Mouse (Mus musculus): ENCODE measurements at regions not wholly inside any gene's neighbourhood (a gene's known extent, or its start where the extent isn't known, plus 50 kb on each side); places are given as distances from the start of the nearest gene placed in this dataset.
"Not testable (repeated sequence)": the region's sequence is repeated elsewhere in the genome, so short reads cannot be mapped to it uniquely, and the experiment has no call there.

DNA sequence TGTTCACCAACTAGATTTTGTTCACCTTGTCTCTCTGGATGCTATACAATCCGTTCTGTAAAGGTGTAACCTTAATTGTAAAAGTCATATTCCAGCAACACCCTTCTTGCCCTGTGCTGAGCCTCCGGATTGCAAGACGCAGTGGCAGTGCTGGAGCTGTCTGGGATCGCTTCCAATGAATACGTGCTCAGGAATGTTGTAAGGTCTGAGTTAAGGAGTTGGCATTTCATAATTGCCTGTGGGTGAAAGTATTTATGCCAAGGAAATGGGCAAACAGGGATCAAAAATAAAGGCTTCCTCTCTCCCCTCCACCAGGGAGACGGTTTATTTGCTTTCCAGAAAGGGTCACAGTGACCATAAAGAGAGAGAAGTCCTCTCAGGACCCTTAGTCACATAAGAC, 93.3 kb downstream of the Apob start:
- DNase-seq: no peak

GRCm38 (mm10) chr12:8071286-8071685, 93.8 kb downstream of the Apob start:
- DNase-seq: no peak

DNA sequence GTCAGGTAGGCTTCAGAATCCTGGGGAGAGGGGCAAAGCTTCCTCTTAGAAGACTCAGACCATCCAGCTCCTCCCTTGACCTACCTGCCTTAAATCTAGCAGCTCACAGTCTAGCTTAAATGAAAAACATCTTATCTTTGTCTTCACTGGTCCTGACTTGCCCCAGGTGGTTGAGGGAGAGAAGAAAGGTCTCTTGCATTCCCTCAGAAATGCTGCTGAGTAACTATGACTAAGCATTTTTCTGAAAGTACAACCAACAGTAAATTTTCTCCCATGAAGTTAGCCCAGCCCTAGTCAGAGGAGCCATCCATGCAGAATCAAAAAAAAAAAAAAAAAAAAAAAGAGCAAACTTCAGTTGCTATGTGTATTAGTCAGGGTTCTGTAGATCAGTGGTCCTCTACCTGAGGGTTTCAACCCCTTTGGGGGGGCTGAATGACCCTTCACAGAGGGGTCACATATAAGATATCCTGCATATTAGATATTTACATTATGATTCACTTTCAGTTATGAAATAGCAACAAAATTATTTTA, 98.6 kb downstream of the Apob start:
- no peak for DNase-seq

DNA sequence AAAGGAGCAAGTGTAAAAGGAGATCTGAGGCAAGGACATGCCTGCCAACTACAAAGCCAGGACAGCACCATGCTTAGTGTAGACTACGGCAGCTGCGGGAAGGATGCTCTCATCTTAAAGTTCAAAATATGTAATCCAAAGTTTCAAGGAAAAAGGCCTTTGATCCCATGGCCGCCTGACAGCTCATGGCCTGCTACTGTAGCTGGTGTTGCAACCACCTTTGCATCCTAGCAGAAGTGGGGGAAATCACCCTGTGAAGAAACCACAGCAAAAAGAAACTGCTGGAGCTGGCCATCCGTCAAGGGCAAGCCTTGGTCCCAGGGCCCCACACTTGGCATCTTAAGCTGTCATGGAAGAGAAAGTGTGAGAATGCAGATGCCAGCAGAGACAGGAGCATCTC, 99.9 kb downstream of the Apob start:
- no peak for DNase-seq

DNA sequence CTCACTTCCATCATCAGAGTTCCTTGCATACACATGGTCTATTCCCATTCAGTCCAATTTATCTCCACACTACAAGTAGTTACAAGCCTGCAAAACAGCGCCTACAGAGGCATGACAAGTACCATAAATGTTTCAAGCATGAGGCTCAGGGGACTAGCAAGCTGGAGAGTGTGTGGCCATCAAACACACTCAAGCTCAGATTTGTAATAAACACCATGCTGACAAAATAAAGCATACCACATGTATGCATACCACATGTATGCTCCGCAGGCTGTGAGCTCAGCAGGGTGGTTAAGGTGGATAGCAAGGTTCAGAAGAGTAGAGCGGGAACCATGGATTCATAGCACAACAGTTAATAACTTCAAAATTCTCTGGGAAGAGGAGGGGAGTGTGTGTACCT, 100.6 kb downstream of the Apob start:
- no peak for DNase-seq

GRCm38 (mm10) chr12:8082688-8083661, 105.5 kb downstream of the Apob start:
- no peak for DNase-seq

DNA sequence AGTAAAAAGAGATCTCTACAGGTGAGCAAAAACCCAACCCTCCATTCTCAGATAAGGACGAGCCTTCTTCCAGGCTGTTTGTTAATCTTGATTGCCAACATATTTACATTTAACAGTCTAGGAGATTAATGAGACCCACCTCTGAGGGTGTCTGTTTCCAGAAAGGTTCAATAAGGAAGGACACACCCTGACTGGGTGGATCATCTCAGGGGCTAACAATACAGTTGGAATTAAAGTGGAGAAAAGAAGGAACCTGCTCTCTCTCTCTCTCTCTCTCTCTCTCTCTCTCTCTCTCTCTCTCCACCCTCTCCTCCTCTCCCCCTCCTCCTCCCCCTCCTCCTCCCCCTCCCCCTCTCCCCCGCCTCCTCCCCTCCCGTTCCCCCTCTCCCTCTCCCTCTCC, 110.5 kb downstream of the Apob start:
- no peak for DNase-seq

GRCm38 (mm10) chr12:8089423-8090278, 112.2 kb downstream of the Apob start:
- no peak for DNase-seq

GRCm38 (mm10) chr12:8090279-8090626, 112.8 kb downstream of the Apob start:
- DNase-seq: no peak

- DNase-seq: no peak
These were observed 114.5 kb upstream of the Ldah start for GRCm38 (mm10) chr12:8093437-8093836.

GRCm38 (mm10) chr12:8095946-8096345, 112.0 kb upstream of the Ldah start:
- no peak for DNase-seq

DNA sequence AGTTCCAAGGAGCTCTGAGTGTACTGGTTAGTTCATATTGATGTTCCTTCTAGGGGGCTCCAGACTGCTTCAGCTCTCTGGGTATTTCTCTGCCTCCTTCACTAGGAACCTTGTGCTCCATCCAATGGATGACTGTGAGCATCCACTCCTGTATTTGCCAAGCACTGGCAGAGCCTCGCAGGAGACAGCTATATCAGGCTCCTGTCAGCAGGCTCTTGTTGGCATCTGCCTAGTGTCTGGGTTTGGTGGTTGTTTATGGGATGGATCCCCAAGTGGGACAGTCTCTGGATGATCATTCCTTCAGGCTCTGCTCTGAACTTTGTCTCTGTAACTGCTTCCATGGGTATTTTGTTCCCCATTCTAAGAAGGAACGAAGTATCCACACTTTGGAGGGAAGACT, 109.5 kb upstream of the Ldah start:
- not testable (repeated sequence) for DNase-seq

DNA sequence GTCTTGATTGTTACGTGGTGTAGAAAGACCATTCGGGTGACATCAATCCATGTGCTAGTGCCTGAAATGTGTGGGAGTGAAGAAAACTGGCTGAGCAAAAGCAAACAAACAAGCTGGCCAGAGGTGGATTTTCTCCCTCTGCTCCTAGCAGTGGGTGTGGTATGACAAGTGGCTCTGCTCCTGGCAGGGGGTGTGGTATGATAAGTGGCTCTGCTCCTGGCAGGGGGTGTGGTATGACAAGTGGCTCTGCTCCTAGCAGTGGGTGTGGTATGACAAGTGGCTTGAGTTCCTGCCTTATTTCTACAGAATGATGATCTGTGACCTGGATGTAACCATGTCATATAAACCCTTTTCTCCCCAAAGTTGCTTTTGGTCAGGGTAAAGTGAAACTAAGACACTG, 108.8 kb upstream of the Ldah start:
- DNase-seq: no peak

DNA sequence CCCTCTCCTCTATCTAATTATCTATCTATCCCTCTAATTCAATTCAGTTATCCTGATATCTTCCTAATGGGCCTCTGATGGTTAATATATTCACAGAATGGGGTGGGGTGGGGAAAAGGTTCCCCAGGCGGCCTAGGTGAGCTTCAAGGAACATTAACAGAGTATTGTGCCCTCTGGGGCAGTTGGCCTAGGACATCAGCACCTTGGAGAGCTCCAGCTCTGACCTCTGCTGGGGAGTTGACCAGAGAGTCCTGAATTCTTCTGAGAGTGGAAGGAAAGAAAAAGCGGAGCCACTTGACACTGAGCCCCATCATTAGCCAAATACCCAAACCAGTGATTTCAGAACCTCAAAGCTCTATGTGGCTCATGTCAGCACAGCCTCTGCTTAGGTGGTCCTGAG, 108.1 kb upstream of the Ldah start:
- peak in 1 of 2 experiments; percentile 34 for DNase-seq

DNA sequence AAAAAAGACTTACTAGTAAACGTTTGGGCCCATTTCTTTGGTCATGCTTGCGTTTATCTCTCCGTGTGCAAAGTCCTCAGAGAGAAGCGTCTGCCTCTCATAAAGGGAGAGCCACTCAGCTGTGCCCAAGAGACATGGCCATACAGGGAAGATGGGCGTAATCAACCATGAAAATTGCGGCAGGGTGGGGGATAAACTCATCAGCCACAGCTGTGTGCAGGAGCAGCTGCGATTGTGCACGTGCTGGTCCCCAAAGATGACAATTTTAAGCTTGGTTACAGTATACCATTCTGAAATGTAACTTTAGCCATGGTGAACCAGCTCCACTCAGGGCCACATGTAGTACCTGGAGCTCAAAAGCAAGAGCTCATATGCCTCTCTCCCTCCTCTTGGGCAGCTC, 106.1 kb upstream of the Ldah start:
- DNase-seq: no peak

DNA sequence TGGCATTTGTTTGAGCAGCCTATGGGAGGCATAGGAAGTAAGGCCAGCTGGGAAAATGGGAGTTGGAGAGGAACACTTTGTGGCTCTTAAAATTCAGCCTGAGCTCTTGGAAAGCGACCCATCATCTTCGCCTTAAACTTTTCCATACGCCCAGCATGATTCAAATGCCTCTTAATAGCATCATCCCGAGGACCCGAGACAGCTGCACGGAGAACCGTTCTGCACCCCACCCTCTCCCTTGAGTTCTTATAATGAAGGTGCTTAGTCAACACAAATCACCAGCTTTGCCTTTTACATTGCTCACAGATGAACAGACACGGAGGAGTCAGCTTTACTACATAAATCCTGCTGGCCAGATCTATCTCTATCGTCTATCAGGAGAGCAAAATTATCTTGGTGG, 104.6 kb upstream of the Ldah start:
- DNase-seq: no peak

GRCm38 (mm10) chr12:8107137-8107536, 100.8 kb upstream of the Ldah start:
- DNase-seq: no peak

DNA sequence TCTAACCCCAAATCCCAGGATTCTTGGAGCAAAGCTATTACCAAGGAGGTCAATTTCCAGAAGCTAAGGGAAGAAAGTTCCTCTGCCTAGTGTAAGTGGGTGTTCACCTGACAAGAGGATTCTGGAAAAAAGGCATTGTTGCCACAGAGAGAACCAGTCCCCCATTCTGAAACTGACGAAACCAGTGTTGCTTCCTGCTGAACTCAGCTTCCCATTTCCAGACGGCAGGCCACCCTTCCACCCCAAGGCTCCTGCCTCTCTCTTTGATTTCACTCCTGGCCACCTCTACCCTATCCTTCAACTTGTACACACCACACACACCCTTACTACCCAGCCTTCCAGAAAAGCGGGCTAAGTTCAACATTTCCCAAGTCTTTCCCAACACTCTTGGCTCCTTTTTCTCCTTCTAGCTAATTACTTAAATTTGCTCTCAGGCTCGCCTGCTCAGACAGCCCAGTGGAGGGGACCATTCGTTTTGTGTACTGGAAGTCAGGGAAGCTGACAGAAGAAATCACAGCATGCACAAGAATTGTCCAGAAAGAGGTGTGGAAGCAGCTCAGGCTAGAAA, 98.6 kb upstream of the Ldah start:
- DNase-seq: no peak

GRCm38 (mm10) chr12:8109876-8110275, 98.0 kb upstream of the Ldah start:
- no peak for DNase-seq

DNA sequence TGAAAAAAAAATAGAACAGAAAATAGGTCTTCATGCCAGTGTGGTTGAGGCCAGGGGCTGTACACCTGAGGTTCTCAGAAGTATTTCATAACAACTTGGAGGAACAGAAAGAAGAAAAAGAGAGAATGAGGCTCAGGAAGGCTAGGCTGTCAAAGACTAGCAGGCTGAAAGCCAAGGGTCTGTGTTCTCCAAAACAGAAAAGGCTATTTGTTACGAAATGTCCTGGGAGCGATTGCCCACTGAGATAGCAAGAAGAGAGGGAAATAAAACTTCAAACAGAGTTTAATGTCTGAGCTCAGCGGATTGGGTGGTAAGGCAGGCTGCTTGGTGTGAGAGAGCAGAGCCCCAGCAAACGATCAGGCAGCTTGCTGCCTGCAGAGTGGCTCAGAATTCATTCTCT, 97.6 kb upstream of the Ldah start:
- DNase-seq: no peak

GRCm38 (mm10) chr12:8111484-8111883, 96.4 kb upstream of the Ldah start:
- no peak for DNase-seq

DNA sequence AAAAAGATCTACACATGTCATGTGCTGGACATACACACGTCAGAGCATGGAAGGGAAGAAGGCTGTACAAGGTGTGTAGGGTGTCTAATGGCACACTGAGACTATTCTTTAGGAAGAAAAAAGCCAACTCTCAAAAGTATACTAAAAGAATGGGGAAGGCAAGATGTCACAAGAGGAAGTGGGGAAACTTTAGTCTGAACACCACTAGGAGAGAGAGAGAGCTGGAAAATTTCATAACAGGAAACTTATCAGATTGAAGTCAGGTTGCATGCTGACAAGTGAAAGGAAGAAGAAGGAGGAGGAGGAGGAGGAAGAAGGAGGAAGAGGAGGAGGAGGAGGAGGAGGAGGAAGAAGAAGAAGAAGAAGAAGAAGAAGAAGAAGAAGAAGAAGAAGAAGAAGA, 52.3 kb upstream of the Ldah start:
- DNase-seq: no peak
